Mouse (Mus musculus) lung, postnatal 0 days (tissue): Measurements from ENCODE around the gene Nat8l. TPM values are rescaled to one million over a fixed set of nuclear protein-coding genes. Genes with fewer than 3 reads are reported as not detected.

Experiments
- ATAC-seq: fragments of 200-750 bp; cut with Nextera tagmentation; 2 replicates; pipeline ENCODE4 v1.8.0; 2017; ENCODE audit warnings: moderate library complexity
- DNase-seq: peaks from one replicate; pipeline ENCODE4 v3.0.0-alpha.2; 2016; ENCODE audit warnings: low spot score
- H3K27ac ChIP-seq: fragments of 300-500 bp; sonication (generic); 2 replicates; pipeline ENCODE4 v1.5.1; 2014; ENCODE audit warnings: antibody characterized with exemption, mild to moderate bottlenecking, low read length, mixed read lengths
- H3K27me3 ChIP-seq: fragments of 300-500 bp; sonication (generic); replicated peaks from 2 replicates; pipeline ENCODE4 v1.6.1; 2014; ENCODE audit warnings: low read length, mixed read lengths; ENCODE audit not compliant: insufficient read depth
- H3K36me3 ChIP-seq: fragments of 300-500 bp; sonication (generic); 2 replicates; pipeline ENCODE4 v1.6.1; 2014; ENCODE audit warnings: low read length, mixed read lengths; ENCODE audit not compliant: insufficient read depth
- H3K4me1 ChIP-seq: fragments of 300-500 bp; sonication (generic); 2 replicates; pipeline ENCODE4 v1.6.1; 2014; ENCODE audit warnings: antibody characterized with exemption, low read depth, low read length, mixed read lengths; ENCODE audit not compliant: insufficient read depth
- H3K4me2 ChIP-seq: fragments of 300-500 bp; sonication (generic); replicated peaks from 2 replicates; pipeline ENCODE4 v1.6.1; 2014; ENCODE audit warnings: low read depth, mild to moderate bottlenecking, low read length, moderate library complexity, mixed read lengths
- H3K4me3 ChIP-seq: fragments of 300-500 bp; sonication (generic); 2 replicates; pipeline ENCODE4 v1.5.1; 2014; ENCODE audit warnings: low read depth, low read length
- H3K9ac ChIP-seq: fragments of 300-500 bp; sonication (generic); replicated peaks from 2 replicates; pipeline ENCODE4 v1.6.1; 2014; ENCODE audit warnings: low read depth, mild to moderate bottlenecking
- H3K9me3 ChIP-seq: fragments of 300-500 bp; sonication (generic); 2 replicates; pipeline ENCODE4 v1.6.1; 2016; ENCODE audit warnings: low read length, mixed read lengths
- CTCF ChIP-seq: IDR thresholded peaks from 2 replicates; pipeline ENCODE4 v1.5.1; 2016; ENCODE audit warnings: antibody characterized with exemption, mild to moderate bottlenecking
- EP300 ChIP-seq: IDR thresholded peaks from 2 replicates; pipeline ENCODE4 v1.6.1; 2016; ENCODE audit warnings: antibody characterized with exemption, mild to moderate bottlenecking, control low read depth
- WGBS: fragments of 180-500 bp; shearing (Covaris S2); extraction: QIAGEN DNeasy Blood & Tissue Kit; methylation state at CpG from one replicate; pipeline ENCODE4 v1.1.7; 2014; 5-methylcytosine and 5-hydroxymethylcytosine counted together
- polyA plus RNA-seq: library from polyadenylated mRNA; unstranded; fragments of >200 nt; fragmentation: Nextera tagmentation; extraction: Ambion mirVana; gene quantifications from 2 replicates; pipeline ENCODE4 v1.2.1, GENCODE M21; 2015

Gene Nat8l
- polyA plus RNA-seq, 1 experiment from 2014 or later: 0.29 TPM

DNA sequence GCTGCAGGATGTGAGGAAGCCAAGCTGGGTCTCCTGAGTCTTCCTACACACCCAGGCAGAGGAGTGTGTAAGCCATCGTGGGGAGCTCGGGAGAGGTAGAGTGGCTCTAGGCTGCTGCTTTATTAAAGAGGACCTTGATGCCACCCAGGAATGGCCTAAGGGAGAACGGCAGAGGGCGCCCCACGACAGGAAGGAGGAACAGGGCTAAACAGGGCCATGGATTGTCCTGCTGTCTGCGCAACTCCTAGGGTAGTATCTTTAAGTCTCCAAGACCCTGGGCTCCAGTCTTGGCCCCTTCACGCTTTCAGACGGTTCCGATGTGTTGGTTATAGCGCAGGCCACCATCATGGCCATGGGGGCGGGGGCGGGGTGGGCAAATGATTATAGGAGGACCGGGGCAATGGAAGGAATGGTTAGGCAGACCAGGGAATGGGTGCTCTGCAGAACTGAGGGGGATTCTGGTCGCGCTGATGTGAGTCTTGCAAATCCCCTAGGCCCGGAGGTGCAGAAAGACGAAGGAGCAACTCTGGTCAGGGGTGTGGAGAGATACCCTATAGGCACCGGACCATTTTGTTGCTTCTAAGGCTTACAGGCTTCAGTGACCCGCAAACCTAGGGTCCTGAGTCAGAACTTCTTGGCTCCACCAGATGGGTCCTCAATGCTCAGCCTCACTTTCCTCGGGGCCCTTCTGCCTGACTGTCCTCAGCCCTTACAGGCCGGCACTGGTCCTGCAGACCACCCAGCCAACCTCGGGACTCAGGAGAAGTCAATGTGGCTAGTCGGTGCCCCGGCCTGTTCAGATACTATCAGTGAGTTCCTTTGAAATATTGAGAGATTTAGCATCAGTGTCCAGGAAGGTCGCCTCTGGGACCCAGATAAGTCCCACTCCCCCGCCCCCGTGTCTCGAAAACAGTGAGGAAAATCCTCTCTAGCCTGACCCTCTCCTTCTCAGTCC is 836 bp upstream of the Nat8l start:
- peak; percentile 60 for TF ChIP-seq CTCF
- no peak for TF ChIP-seq EP300
- no peak overlapping the region for H3K4me3 ChIP-seq
- ATAC-seq (0 out of 2 replicates have a peak, but pooled peaks have one; percentile 16), DNase-seq (peak; percentile 29)
- 28% methylated on average over 28 of the region's 28 CpGs for WGBS
- H3K4me2 ChIP-seq: peak overlapping the region; percentile 93; the same call in 1 of the 2 replicates
- H3K4me1 ChIP-seq: peaks cover 18% of the 10 kb centered on the region; the same call in 1 of the 2 replicates
- no peaks in the 10 kb centered on the region for H3K36me3 ChIP-seq
- no peaks in the 10 kb centered on the region for H3K9me3 ChIP-seq
- no peak overlapping the region for H3K27ac ChIP-seq
- no peak overlapping the region for H3K9ac ChIP-seq
- peaks cover 55% of the 10 kb centered on the region for H3K27me3 ChIP-seq

DNA sequence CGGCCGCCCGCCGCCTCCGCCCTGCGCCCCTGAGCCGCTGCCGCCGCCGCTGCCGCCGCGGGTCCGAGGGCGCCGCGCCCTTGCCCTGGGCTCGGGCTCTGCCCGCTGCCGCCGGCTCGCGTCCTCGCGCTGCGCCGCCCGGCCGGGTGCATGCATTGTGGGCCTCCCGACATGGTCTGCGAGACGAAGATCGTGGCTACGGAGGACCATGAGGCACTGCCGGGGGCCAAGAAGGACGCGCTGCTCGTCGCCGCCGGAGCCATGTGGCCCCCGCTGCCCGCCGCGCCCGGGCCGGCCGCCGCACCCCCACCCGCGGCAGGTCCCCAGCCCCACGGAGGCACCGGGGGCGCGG is 886 bp downstream of the Nat8l start:
- Histone ChIP-seq H3K4me3 (peak overlapping the region; percentile 49), H3K4me1 (peaks cover 18% of the 10 kb centered on the region; the same call in 1 of the 2 replicates), H3K9me3 (no peaks in the 10 kb centered on the region), H3K27me3 (peaks cover 55% of the 10 kb centered on the region), H3K27ac (no peak overlapping the region), H3K9ac (no peak overlapping the region), H3K4me2 (peak overlapping the region; percentile 93), H3K36me3 (no peaks in the 10 kb centered on the region)
- peak; percentile 11; the same call in 1 of the 2 replicates for ATAC-seq
- TF ChIP-seq CTCF: no peak
- no peak for TF ChIP-seq EP300
- WGBS: 0% methylated on average over 36 of the region's 55 CpGs
- DNase-seq: no peak

DNA sequence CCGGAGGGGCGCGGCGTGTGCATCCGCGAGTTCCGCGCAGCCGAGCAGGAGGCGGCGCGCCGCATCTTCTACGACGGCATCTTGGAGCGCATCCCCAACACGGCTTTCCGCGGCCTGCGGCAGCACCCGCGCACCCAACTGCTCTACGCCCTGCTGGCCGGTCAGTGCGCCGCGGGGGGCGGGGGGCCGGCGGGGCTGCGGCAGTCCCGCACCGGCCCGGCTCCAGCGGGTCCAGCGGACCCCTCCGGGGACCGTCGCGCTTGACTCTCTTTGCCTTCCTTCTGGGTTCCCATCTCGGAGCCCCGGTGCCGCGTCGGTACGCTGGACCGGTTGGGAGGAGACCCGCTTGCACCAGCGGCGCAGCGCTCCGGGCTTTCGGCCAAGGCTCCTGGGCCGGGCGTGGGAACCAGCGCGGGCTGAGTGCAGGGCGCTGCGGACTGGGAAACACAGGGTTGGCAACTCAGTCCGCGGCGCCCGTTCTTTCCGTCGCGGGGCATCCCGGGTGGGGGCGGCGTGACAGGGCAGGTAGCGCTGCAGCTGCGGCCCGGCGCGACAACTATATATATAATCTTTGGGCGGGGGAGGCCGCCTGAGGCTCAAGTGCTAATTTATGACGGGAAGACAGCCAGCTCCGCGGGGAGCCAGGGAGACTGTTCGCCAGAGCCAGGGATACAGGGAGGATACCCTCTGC is 1.4 kb downstream of the Nat8l start:
- ATAC-seq (peak; percentile 43; the same call in 1 of the 2 replicates), DNase-seq (peak; percentile 21)
- no peaks in the 10 kb centered on the region for H3K36me3 ChIP-seq
- no peaks in the 10 kb centered on the region for H3K9me3 ChIP-seq
- no peak overlapping the region for H3K9ac ChIP-seq
- H3K27ac ChIP-seq: no peak overlapping the region
- H3K4me1 ChIP-seq: peaks cover 18% of the 10 kb centered on the region; the same call in 1 of the 2 replicates
- peak overlapping the region; percentile 93 for H3K4me2 ChIP-seq
- H3K27me3 ChIP-seq: peaks cover 55% of the 10 kb centered on the region
- TF ChIP-seq EP300: no peak
- H3K4me3 ChIP-seq: peak overlapping the region; percentile 49
- 3% methylated on average over 57 of the region's 80 CpGs for WGBS

DNA sequence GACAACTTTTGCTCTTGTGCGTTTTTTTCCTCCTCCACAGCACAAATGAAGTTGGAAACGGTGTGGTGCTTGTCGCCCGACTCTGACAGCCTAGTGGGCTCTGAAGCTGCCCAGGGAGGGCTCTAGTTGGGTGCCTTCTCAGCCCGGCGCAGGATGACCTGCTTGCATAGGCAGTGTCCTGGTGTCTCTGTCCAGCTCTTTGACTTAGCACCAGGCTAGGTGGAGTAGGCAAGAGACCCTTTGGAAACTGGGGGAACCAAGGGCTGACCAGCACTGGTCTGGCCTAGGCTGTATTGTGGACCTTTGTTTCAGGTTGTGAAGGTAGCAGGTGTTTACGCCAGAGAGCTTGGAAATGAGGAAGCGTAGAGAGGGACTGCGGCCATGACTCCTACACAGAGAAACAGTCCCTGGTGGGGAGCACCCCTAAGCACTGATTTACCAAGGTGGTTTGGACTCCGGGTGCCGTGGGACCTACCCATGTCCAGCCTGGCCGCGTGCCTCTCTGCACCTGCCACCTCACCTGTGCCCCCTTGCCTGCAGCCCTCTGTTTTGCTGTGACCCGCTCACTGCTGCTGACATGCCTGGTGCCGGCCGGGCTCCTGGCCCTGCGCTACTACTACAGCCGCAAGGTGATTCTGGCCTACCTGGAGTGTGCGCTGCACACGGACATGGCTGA is 2.2 kb downstream of the Nat8l start:
- no peak for TF ChIP-seq EP300
- TF ChIP-seq CTCF: no peak
- H3K27ac ChIP-seq: no peak overlapping the region
- peaks cover 18% of the 10 kb centered on the region; the same call in 1 of the 2 replicates for H3K4me1 ChIP-seq
- H3K9me3 ChIP-seq: no peaks in the 10 kb centered on the region
- ATAC-seq (no peak), DNase-seq (no peak)
- H3K4me3 ChIP-seq: peak overlapping the region; percentile 49; the same call in 1 of the 2 replicates
- H3K4me2 ChIP-seq: peak overlapping the region; percentile 93
- peaks cover 55% of the 10 kb centered on the region for H3K27me3 ChIP-seq
- no peak overlapping the region for H3K9ac ChIP-seq
- 68% methylated on average over 20 of the region's 20 CpGs for WGBS
- H3K36me3 ChIP-seq: no peaks in the 10 kb centered on the region

DNA sequence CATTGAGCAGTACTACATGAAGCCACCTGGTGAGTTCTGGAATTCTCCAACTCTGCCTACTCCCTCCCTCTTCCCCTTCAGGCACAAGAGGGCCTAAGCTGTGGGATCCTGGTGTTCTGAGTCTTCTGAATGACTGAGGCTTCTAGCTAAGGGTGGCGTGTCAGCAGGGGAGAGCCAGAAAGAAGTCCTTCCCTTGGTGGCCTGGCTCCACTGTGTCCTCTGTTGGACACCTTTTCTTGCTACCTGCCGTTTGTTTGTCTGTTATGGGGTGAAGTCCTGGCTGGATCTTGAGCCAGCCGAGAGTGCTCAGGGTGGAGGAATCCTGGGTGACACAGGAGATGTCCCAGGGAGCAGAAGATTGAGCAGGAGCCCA is 2.7 kb downstream of the Nat8l start:
- no peaks in the 10 kb centered on the region for H3K9me3 ChIP-seq
- no peaks in the 10 kb centered on the region for H3K36me3 ChIP-seq
- no peak overlapping the region for H3K9ac ChIP-seq
- 85% methylated on average over 3 of the region's 3 CpGs for WGBS
- no peak for TF ChIP-seq EP300
- TF ChIP-seq CTCF: no peak
- H3K27ac ChIP-seq: no peak overlapping the region
- no peak for ATAC-seq
- no peak for DNase-seq
- no peak overlapping the region for H3K4me3 ChIP-seq
- no peak overlapping the region for H3K4me2 ChIP-seq
- peaks cover 55% of the 10 kb centered on the region for H3K27me3 ChIP-seq
- H3K4me1 ChIP-seq: peaks cover 18% of the 10 kb centered on the region; the same call in 1 of the 2 replicates
